Mouse (Mus musculus): ENCODE measurements around the gene Arhgap33. TPM values are rescaled to one million over a fixed set of nuclear protein-coding genes. Genes with fewer than 3 reads are reported as not detected.

The Arhgap33 gene
- 10 to 100 TPM; 19.3 to 22.9 TPM for total RNA-seq (2021)
- long read RNA-seq, experiment 1, partial matches to known transcripts = 1 of 4 reads
- long read RNA-seq, experiment 1, other reads (novel, unspliced or antisense) = 3 of 4 reads
- long read RNA-seq, experiment 2, partial matches to known transcripts = 5 of 5 reads
- long read RNA-seq, experiment 2, other reads (novel, unspliced or antisense) = 0 of 5 reads

DNA sequence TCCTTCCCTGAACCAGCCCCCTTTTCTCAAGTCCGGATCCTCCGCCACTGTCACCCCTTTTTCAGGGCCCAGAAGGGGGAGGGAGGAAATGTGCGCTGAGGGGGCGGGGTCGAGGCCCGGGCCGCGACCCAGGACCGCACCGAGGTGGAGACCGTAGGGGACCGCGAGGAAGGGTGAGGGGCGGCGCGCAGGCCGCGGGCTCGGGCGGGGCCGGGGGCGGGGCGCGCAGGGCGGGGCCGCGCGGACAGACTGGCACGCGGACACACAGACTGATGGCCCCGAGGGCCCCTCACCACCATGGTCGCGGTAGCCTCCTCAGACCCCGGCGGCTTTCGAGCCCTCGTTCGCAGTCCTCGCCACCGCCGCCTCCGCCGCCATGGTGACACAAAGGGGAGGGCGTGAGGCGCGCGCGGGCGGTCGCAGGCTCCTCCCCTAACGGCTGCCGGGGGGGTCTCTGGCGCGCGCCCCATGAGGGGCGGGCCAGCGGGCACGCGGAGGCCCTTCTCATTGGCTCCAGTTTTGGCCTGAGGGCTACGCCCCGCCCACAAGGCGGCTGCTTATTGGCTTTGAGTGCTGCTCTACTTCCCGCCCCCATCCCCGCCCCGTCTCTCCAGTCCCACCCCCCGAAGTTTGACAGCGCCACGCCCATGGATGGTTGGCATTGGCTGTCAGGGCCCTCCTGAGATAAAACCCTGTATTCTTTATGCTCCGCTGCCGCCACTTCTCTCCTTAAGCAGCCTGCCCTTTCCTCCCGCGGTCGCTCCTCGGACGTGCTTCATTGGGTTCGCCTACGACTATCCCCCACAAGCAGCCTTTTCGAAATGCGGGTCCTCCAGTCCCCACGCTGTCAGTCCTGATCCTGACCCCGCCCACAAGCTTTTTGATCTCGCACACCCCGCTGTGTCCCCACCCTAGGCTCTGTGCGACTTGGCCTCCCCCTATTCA is at the start of gene Arhgap33:
Gene Arhgap33, minus strand, starts transcription at position 428 of the 945 bp plus-strand sequence.
- DNase-seq (ENCODE audit: low spot score in 2 of 2) = peak; percentile 83 to 88

DNA sequence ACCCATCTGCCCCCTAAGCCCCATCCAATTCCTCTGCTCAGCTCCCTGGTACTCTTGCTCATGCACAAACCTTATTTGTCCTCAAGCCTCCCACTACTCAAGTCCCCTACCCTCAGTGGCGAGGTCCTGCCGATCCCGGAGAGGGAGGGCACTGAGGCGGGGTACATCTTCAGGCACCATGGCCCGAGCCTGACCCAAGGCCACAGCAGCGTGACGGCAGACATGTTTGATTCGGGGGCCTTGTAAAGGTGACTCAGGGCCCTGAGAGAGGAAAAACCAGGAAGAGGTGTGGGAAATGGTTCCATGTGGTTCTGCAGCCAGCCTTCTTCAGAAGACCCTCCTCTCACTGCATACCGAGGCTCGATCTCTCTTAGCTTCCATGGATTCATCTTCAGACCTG is 49.5 kb upstream of the Arhgap33 start:
- no peak for DNase-seq (ENCODE audit: low spot score in 2 of 2)

DNA sequence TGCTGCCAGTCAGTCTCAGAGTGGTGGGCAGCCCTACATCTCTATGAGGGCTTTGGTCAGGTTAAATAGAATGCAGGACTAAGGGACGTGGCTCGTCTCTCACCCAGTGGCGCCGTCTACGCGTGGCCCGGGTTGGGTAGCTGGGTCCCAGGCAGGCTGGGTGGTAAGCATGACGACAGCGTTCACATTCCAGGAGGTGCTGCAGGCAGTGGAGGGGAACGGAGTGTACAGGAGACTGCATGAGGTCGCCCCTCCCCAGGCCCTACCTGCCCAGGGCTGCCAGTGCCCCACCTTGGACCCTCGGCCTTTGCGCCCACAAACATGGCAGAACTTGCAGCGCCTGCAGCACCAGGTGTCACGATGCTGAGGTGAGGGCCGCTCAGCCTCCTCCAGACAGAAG is 46.7 kb upstream of the Arhgap33 start:
- DNase-seq (ENCODE audit: low spot score in 2 of 2) = no peak

- DNase-seq (ENCODE audit: low spot score in 2 of 2) = no peak
These were observed 45.1 kb upstream of the Arhgap33 start for GRCm38 (mm10) chr7:30579950-30580349.

- no peak for DNase-seq (ENCODE audit: low spot score in 2 of 2)
These were observed 38.1 kb upstream of the Arhgap33 start for GRCm38 (mm10) chr7:30572969-30573368.

GRCm38 (mm10) chr7:30572389-30572788 is 37.5 kb upstream of the Arhgap33 start:
- DNase-seq (ENCODE audit: low spot score in 2 of 2) = no peak

DNA sequence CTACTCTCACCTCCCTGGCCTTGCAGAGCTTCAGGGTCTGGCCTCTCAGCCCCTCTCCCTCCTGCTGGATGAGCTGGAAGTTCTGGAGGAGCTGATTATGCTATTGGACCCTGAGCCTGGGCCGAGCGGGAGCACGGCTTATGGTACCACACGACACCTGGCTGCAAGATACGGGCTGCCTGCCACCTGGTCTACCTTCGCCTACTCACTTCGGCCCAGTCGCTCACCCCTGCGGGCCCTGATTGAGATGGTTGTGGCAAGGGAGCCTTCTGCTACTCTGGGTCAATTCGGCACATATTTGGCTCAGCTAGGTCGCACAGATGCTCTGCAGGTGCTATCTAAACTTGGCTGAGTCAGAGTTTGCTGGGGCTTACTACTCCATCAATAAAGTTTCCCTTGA is 32.7 kb upstream of the Arhgap33 start:
- no peak for DNase-seq (ENCODE audit: low spot score in 2 of 2)

GRCm38 (mm10) chr7:30566033-30566432 is 31.2 kb upstream of the Arhgap33 start:
- no peak for DNase-seq (ENCODE audit: low spot score in 2 of 2)

- DNase-seq (ENCODE audit: low spot score in 2 of 2) = no peak
These were observed 30.2 kb upstream of the Arhgap33 start, which contains the start of gene Igflr1 for GRCm38 (mm10) chr7:30564970-30565571. Gene Igflr1, plus strand, starts transcription at chr7:30565427.

- no peak for DNase-seq (ENCODE audit: low spot score in 2 of 2)
These were observed 29.0 kb upstream of the Arhgap33 start for GRCm38 (mm10) chr7:30563906-30564280.

DNA sequence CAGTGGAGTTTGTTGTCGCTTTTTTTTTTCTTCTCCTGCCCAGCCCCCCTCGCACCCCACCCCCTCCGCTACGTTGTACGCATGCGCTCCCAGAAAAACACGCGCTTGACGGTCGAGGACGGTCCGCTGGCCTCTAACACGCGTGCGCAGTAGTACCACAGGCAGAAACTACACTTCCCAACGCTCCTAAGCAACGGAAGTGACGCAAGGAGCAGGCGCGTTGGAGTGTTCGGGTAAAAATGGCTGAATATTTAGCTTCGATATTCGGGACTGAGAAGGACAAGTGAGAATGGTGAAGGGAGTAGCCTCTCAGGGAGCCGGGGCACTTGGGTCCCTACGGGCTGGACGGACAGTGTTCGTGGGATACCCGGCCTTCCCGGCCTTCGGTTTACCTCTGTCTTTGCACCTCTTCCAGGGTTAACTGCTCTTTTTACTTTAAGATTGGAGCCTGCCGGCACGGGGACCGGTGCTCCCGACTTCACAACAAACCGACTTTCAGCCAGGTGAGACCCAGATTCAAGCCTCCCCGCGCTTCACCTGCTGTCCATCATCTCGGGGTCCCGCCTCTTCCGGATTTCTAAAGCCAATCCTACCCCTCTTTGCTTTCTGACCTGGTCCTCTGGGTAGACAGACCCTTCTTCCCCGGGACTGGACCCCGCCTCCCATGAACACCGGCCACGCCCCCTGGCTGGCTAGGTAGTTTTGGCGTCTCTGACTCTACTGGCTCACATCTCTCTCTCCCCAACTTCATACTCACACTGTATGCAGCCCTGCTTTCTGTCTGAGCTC is 28.5 kb upstream of the Arhgap33 start, which contains the start of the genes U2af1l4, Gm49396 and Psenen:
Gene U2af1l4, plus strand, starts transcription at position 185 of the 789 bp plus-strand sequence.
Gene Gm49396, plus strand, starts transcription at position 228 of the 789 bp plus-strand sequence.
Gene Psenen, minus strand, starts transcription at position 511 of the 789 bp plus-strand sequence.
- peak; percentile 75 to 95 for DNase-seq (ENCODE audit: low spot score in 2 of 2)

DNA sequence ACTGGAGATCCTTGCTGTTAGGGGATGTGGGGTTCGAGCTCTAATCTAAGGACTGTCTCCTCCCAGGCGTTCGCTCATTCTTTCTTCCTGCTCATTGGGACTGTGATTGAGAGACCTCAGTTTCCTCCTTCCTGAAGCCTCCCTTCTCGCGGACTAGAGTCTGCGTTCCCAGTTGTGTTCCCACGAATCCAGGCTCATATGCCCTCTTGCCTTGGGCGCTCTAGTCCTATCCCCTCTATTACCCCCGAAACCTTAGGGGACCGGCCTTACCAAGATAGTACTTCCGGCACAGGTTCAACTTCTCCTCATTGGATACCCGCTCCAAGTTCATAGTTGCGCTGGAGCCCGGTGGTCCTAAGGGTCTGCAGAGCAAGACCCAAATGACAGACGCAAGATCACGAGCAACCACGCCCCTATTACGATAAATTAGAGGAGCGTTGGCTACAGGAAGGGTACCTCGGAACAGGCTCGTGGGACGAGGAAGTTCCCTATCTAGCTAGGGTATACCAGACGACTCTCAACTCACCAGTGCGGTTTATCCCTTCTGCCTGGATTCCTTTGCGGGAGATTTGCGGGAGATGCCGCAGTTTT is 27.8 kb upstream of the Arhgap33 start:
- no peak for DNase-seq (ENCODE audit: low spot score in 2 of 2)

DNA sequence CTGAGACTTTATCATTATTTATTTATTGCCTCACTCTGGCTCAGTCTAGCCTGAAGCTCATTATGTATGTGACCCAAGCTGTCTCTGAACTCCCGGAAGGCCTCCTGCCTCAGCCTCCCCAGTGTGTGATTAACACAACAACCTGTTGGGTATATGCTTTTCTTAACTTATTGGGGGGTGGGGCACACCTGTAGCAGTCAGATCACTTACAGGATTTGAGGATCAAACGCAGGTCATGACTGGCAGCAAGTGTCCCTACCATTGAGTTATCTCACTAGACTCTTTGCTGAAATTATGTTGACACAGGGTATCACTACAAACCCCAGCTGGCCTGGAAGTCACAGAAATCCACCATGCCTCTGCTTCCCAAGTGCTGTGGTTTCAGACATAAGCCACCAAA is 25.4 kb upstream of the Arhgap33 start:
- DNase-seq (ENCODE audit: low spot score in 2 of 2) = no peak

- DNase-seq (ENCODE audit: low spot score in 2 of 2) = peak; percentile 76 to 90
These were observed 24.6 kb upstream of the Arhgap33 start, which contains the start of gene Lin37 for GRCm38 (mm10) chr7:30559443-30559954. Gene Lin37, minus strand, starts transcription at chr7:30559838.

DNA sequence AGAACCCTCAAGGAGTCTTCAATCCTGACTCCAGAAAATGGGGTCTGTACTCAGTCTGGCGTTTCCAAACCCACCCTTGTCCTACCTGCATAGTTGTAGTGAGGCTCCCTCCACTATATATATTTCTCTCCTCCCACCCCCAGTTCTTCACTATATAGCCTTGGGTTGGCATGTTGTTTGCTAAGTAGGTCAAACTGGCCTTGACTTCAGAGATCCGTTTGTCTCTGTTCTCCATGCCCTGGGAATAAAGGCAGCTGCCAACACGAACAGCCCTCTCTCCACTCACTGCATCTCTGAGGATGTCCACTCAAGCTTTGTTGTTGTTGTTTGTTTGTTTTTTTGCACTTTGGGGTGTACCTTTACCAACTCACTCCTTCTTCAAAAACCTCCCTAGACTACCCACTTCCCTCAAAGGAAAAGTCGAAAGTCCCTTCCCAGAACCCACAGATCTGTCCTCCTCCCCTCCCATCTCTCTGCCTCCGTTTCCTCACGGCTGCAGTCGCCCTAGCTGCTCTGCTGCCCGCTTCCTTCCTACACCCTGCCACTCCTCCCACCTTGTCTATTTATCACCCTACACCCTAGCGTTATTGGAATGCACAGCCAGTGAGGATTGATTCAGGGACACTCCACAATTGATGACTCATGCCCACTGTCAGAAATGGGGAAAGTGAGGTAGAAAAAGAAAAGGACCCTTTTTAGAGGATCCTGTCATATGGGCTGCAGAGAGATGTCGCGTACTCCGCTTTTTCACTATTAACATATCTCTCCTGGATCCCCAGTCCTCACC is 24.0 kb upstream of the Arhgap33 start:
- no peak for DNase-seq (ENCODE audit: low spot score in 2 of 2)

DNA sequence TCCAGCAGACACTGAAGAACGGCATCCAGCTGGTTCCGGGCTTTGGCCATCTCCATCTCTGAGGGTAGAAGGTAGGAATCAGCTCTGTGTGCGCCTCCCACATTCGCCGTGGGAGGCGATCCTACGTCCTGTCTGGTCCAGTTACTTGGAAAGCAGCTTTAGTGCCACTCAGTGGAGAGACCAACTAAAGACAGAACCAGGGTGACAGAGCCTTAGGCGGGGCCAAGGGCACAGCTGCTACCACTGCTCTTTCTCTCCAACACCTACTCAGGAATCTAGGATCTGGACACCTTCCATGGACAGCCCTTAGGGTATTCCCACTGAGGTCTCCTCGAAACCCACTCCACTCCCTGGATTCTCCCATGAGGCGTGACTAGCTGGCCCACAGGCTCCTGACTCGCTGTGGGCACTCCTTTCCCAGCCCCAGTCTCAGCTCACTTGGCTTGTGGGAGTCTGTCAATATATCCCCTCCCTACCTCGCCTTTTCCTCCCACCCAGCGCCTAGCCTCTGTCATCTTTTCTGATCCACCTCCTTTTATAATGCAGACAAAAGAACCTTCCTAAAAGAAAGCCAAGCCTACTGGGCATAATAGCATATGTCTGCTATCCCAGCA is 23.1 kb upstream of the Arhgap33 start:
- DNase-seq (ENCODE audit: low spot score in 2 of 2) = no peak

DNA sequence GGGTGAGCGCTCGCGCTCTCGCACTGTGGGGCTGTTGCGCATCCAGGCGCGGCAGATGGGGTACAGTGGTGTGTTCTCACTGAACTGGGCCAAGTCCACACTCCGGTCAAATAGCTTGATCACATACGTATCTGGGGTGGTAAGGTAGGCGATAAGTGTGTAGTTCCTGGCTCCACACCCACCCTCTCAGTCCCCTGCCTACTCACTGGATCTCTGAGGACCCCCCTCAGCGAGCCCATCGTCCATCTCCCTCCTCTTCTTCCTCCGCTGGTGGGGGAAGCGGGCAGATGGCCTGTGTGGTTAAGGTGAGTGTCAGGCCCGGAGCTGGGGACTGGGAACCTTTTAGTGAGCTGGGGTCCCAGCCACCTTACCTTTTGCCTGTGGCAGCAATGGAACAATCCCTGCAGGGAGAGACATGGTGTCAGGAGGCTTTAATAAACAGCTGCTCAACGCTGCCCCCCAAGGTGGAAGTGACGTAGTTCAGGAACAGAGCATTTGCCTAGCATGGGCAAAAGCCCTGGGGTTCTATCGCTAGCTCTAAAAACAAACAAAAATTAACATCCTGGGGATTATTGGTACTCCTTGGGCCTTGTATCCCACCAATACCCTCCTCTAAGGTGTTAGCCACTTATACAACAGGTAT is 22.2 kb upstream of the Arhgap33 start:
- DNase-seq (ENCODE audit: low spot score in 2 of 2) = no peak

- no peak for DNase-seq (ENCODE audit: low spot score in 2 of 2)
These were observed 19.1 kb upstream of the Arhgap33 start for GRCm38 (mm10) chr7:30553810-30554584.
